Mouse (Mus musculus): ENCODE measurements at regions not wholly inside any gene's neighbourhood (a gene's known extent, or its start where the extent isn't known, plus 50 kb on each side); places are given as distances from the start of the nearest gene placed in this dataset.
A peak's percentile ranks its signal among the peaks of the same experiment; 100 is the strongest.

DNA sequence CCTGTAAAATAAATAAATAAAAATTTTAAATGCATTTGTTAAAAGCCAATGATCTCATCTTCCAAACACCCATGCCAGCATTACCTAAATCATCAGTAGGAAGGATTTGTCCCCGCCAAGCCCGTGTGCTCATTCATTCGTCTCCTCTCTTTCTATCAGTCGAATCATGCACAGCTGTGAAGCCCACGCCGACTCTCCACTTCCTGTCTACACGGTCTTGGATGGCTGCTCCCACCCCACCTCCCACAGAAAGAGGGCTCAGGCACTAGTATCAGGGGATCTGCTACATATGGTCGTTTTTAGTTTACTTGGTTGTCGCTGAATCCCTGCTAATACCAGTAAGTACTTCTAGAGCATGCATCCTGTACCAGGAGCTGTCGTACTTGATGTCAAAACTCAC, 163.2 kb upstream of the Npvf start:
- Histone ChIP-seq H3K4me1 (ENCODE audit: control insufficient read depth, insufficient read depth, low read length) (peaks cover 2% of the 10 kb centered on the region; the same call in 1 of the 2 replicates), H3K27me3 (ENCODE audit: control insufficient read depth, insufficient read depth, low read length) (no peaks in the 10 kb centered on the region)
- no peak for ATAC-seq (replicated peaks; ENCODE audit: insufficient number of reproducible peaks, low FRiP score, low TSS enrichment, low read depth)

DNA sequence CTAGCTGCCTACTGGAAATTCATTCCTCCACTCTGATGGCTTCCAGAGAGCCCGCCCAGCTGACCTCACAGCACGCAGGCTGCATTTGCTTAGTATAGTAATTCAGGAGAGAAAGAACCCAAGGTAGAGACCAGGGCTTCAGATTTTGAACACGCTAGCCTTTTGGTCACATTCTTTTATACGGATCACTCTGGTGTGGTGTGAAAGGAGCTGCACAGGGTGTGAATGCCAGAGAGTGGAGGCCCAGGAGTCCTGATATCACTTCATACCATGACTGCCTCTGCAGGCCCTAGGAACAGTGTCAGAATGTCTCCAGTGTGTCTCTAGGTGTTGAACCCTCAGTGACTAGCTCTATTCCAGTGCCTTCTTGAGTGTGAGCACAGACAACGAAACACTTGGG, 164.2 kb upstream of the Npvf start:
- H3K9me3 ChIP-seq (replicated peaks; ENCODE audit: control insufficient read depth, low read length) = no peaks in the 10 kb centered on the region
- DNase-seq (ENCODE audit: low spot score) = no peak
- H3K27ac ChIP-seq (replicated peaks; ENCODE audit: low read depth, low read length) = no peak overlapping the region
- no peaks in the 10 kb centered on the region for H3K36me3 ChIP-seq (replicated peaks; ENCODE audit: control insufficient read depth, insufficient read depth, low read depth, low read length)
- H3K27me3 ChIP-seq (ENCODE audit: control insufficient read depth, insufficient read depth, low read length) = no peaks in the 10 kb centered on the region
- H3K4me2 ChIP-seq (ENCODE audit: low read depth, low read length) = no peak overlapping the region
- no peak for ATAC-seq (replicated peaks; ENCODE audit: insufficient number of reproducible peaks, low FRiP score, low TSS enrichment, low read depth)
- H3K4me1 ChIP-seq (ENCODE audit: control insufficient read depth, insufficient read depth, low read length) = peaks cover 2% of the 10 kb centered on the region; the same call in 1 of the 2 replicates
- 88% methylated on average over 5 of the region's 5 CpGs for WGBS
- no peak overlapping the region for H3K4me3 ChIP-seq (ENCODE audit: low read depth, low read length)
- no peak overlapping the region for H3K9ac ChIP-seq (replicated peaks; ENCODE audit: low read length)

More for the DNA sequence above, 163.2 kb upstream of the Npvf start:
- H3K4me2 ChIP-seq (ENCODE audit: low read depth, low read length) = no peak overlapping the region
- no peaks in the 10 kb centered on the region for H3K9me3 ChIP-seq (replicated peaks; ENCODE audit: control insufficient read depth, low read length)
- no peak overlapping the region for H3K9ac ChIP-seq (replicated peaks; ENCODE audit: low read length)
- H3K36me3 ChIP-seq (replicated peaks; ENCODE audit: control insufficient read depth, insufficient read depth, low read depth, low read length) = no peaks in the 10 kb centered on the region
- H3K27ac ChIP-seq (replicated peaks; ENCODE audit: low read depth, low read length) = no peak overlapping the region
- no peak overlapping the region for H3K4me3 ChIP-seq (ENCODE audit: low read depth, low read length)
- DNase-seq (ENCODE audit: low spot score) = no peak
- 81% methylated on average over 10 of the region's 10 CpGs for WGBS

DNA sequence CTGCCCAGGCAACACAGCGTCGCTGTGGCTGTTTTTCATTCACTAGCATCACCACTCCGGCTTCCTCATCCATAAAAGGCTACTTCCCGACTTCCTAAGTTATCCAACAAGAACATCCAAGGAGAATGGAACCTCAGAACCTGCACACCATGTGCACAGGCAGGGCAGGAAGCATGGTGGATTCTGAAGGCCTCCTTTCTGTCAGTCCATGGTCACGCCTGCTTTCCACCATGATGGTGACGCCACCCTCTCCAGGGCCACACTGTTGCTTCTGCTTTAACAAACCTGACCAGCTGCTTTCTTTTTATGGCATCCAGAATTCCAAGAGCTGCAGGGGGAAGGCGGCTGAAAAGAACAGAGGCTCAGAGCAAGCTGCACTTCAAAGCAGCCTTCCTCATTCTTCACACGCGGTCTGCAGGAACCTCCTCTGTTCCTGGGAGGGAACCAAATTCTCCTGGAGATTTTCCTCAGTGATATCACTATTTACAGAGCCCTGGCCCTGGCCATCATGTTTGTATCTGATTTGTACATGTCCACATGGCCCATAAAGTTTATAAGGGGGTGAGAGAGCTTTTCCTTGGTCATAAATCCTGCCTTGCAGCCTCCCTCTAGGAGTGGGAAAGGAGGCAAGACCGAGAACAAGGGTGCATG, 164.8 kb upstream of the Npvf start:
- peaks cover 2% of the 10 kb centered on the region; the same call in 1 of the 2 replicates for H3K4me1 ChIP-seq (ENCODE audit: control insufficient read depth, insufficient read depth, low read length)
- DNase-seq (ENCODE audit: low spot score) = no peak
- H3K9ac ChIP-seq (replicated peaks; ENCODE audit: low read length) = no peak overlapping the region
- H3K27me3 ChIP-seq (ENCODE audit: control insufficient read depth, insufficient read depth, low read length) = no peaks in the 10 kb centered on the region
- H3K36me3 ChIP-seq (replicated peaks; ENCODE audit: control insufficient read depth, insufficient read depth, low read depth, low read length) = no peaks in the 10 kb centered on the region
- H3K4me2 ChIP-seq (ENCODE audit: low read depth, low read length) = no peak overlapping the region
- no peaks in the 10 kb centered on the region for H3K9me3 ChIP-seq (replicated peaks; ENCODE audit: control insufficient read depth, low read length)
- no peak for ATAC-seq (replicated peaks; ENCODE audit: insufficient number of reproducible peaks, low FRiP score, low TSS enrichment, low read depth)
- no peak overlapping the region for H3K27ac ChIP-seq (replicated peaks; ENCODE audit: low read depth, low read length)
- 69% methylated on average over 10 of the region's 10 CpGs for WGBS
- no peak overlapping the region for H3K4me3 ChIP-seq (ENCODE audit: low read depth, low read length)

DNA sequence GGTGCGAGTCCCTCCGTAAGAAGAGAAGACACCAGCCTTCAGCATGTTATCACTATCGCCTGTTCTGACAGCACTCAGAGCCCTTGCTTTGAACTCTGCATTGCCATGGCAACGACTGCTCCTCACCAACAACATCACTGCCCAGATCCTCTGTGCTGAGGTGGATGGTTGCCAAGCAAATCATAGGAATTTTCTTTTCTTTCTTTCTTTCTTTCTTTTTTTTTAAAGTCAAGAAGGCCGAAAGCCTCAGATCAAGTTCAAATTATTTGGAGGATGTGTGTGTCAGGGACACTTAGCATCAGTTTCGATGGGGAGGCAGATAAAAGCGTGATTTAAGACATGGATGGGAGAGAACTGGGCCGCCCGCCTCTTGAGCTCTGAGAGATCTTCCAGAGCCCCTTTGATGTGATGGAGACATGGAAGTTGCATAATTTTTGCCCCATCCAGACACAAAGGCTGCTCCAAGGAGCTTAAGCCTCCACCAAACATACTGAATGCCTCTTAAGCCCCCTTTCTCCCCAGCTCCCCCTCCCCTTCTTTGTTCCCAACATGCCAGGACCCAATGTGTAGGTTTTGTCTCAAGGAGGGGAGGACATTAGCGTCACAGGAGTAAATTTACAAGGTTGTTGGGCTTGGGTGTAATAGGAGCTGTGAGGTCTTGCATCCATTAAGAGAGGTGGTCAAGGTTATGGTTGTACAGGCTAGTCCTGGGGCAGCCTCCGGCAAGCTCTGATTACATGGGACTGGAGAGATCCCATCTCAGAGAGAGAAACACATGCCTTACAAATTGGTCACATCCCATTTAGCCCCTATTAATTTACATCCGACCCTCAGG, 167.4 kb upstream of the Npvf start:
- H3K9me3 ChIP-seq (replicated peaks; ENCODE audit: control insufficient read depth, low read length) = no peaks in the 10 kb centered on the region
- H3K27me3 ChIP-seq (ENCODE audit: control insufficient read depth, insufficient read depth, low read length) = no peaks in the 10 kb centered on the region
- peak; percentile 90 for ATAC-seq (replicated peaks; ENCODE audit: insufficient number of reproducible peaks, low FRiP score, low TSS enrichment, low read depth)
- peak; percentile 80 for DNase-seq (ENCODE audit: low spot score)
- H3K9ac ChIP-seq (replicated peaks; ENCODE audit: low read length) = no peak overlapping the region; the same call in 1 of the 2 replicates
- H3K4me2 ChIP-seq (ENCODE audit: low read depth, low read length) = no peak overlapping the region
- no peaks in the 10 kb centered on the region for H3K36me3 ChIP-seq (replicated peaks; ENCODE audit: control insufficient read depth, insufficient read depth, low read depth, low read length)
- peaks cover 2% of the 10 kb centered on the region; the same call in 1 of the 2 replicates for H3K4me1 ChIP-seq (ENCODE audit: control insufficient read depth, insufficient read depth, low read length)
- peak overlapping the region; percentile 73 for H3K27ac ChIP-seq (replicated peaks; ENCODE audit: low read depth, low read length)
- 38% methylated on average over 12 of the region's 12 CpGs for WGBS
- H3K4me3 ChIP-seq (ENCODE audit: low read depth, low read length) = no peak overlapping the region

DNA sequence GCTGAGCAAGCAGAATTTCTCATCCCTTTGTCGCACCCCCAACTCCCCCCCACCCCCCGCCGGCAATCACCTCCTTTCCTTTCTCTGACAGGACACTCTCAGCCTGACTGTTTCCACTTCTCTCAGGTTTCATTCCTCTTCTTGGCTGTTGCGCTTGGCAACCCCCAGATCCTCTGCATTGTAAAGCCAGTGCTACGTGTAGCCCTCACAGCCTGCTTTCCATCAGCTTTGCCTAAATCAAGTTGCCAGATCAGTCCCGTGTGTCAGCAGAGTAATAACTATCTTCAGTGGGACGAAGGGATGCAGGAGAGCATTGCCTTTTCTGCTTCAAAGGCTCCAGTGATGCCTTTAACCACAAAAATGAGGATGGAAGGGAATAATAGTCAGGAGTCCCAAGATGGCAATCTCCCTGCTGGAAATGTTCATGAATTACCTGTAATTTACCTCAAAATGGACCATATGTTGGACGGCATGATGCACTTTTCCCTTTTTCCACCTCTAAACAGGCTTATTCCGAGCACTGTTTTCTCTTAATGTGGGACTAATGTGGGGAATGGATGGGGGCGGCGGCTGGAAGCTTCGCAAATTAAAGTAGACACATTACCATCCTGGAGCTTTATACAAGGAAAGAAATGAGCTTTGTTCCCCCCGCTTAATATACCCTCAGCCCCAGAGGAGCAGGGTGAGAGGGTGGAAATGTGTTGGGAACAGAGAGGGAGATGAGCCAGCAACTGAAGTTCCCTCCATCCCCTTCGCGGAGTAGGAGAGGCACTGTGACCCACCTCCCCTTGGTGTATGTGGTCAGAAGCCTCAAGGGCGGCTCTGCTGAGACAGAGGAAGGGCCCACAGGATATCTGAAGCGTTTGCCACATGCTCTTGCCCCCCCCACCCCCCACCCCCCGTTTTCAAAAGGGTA, 168.3 kb upstream of the Npvf start:
- Histone ChIP-seq H3K4me2 (ENCODE audit: low read depth, low read length) (no peak overlapping the region), H3K4me1 (ENCODE audit: control insufficient read depth, insufficient read depth, low read length) (peaks cover 2% of the 10 kb centered on the region; the same call in 1 of the 2 replicates), H3K27ac (replicated peaks; ENCODE audit: low read depth, low read length) (peak overlapping the region; percentile 73), H3K27me3 (ENCODE audit: control insufficient read depth, insufficient read depth, low read length) (no peaks in the 10 kb centered on the region), H3K9me3 (replicated peaks; ENCODE audit: control insufficient read depth, low read length) (no peaks in the 10 kb centered on the region), H3K36me3 (replicated peaks; ENCODE audit: control insufficient read depth, insufficient read depth, low read depth, low read length) (no peaks in the 10 kb centered on the region), H3K9ac (replicated peaks; ENCODE audit: low read length) (peak overlapping the region; percentile 1), H3K4me3 (ENCODE audit: low read depth, low read length) (no peak overlapping the region)
- WGBS = 23% methylated on average over 18 of the region's 18 CpGs
- ATAC-seq (replicated peaks; ENCODE audit: insufficient number of reproducible peaks, low FRiP score, low TSS enrichment, low read depth) (peak; percentile 66), DNase-seq (ENCODE audit: low spot score) (peak; percentile 79)

DNA sequence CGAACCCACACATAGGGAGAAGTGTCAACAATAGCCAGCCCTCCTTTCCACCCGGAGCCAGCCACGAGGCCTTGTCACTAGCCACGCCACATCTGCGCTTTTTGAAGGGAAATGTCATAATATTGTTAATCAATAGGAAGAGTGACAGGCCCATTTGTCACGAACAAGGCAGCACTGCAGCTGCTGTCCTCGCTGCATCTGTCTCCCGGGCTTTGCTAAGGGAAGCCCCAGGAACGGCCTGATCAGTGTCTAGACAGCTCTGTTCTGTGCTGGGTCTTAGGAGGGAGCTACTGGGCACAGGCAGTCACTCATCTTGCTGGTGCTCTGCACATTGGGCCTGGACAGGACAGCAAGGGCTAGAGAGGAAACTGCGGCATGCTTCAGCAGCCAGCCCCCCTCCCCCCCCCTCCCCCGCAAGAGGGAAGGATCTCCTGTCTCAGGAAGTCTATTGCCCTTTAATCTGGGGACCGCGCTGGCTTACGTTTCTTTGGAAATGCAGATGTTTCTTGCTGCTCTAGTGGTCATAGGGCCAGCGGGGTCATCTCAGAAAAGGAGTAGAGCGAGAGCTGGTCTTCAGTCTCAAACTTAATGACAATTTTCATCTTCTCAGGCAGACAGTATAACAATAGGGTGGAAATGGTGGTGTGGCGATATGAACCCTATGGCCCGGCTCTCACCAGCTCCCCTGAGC, 169.1 kb upstream of the Npvf start:
- H3K27ac ChIP-seq (replicated peaks; ENCODE audit: low read depth, low read length) = peak overlapping the region; percentile 73
- peaks cover 2% of the 10 kb centered on the region; the same call in 1 of the 2 replicates for H3K4me1 ChIP-seq (ENCODE audit: control insufficient read depth, insufficient read depth, low read length)
- H3K9me3 ChIP-seq (replicated peaks; ENCODE audit: control insufficient read depth, low read length) = no peaks in the 10 kb centered on the region
- 14% methylated on average over 18 of the region's 18 CpGs for WGBS
- H3K4me3 ChIP-seq (ENCODE audit: low read depth, low read length) = no peak overlapping the region
- no peaks in the 10 kb centered on the region for H3K27me3 ChIP-seq (ENCODE audit: control insufficient read depth, insufficient read depth, low read length)
- H3K9ac ChIP-seq (replicated peaks; ENCODE audit: low read length) = peak overlapping the region; percentile 1
- DNase-seq (ENCODE audit: low spot score) (no peak), ATAC-seq (replicated peaks; ENCODE audit: insufficient number of reproducible peaks, low FRiP score, low TSS enrichment, low read depth) (peak; percentile 60)
- no peak overlapping the region for H3K4me2 ChIP-seq (ENCODE audit: low read depth, low read length)
- H3K36me3 ChIP-seq (replicated peaks; ENCODE audit: control insufficient read depth, insufficient read depth, low read depth, low read length) = no peaks in the 10 kb centered on the region

DNA sequence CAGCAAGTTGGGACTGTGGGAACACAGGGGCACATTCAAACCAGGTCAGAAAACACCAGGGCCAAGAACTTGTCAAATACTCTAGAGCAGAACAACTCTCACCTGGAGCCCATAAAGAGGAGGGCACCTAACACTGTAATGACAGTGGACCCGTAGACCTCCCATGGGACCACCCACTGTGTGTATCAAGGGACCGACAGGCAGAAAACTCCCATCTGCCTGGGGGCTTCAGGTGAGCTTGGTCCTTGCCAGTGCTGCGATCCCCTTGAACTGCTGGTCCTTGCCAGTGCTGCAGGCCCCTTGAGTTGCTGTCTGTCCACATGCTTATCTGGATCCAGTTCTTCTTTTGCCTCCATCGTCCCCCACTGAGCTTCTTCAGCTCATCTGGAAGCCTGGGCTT, 170.2 kb upstream of the Npvf start:
- Histone ChIP-seq H3K9me3 (replicated peaks; ENCODE audit: control insufficient read depth, low read length) (no peaks in the 10 kb centered on the region), H3K36me3 (replicated peaks; ENCODE audit: control insufficient read depth, insufficient read depth, low read depth, low read length) (no peaks in the 10 kb centered on the region), H3K4me1 (ENCODE audit: control insufficient read depth, insufficient read depth, low read length) (peaks cover 2% of the 10 kb centered on the region; the same call in 1 of the 2 replicates), H3K4me3 (ENCODE audit: low read depth, low read length) (no peak overlapping the region), H3K9ac (replicated peaks; ENCODE audit: low read length) (no peak overlapping the region), H3K27ac (replicated peaks; ENCODE audit: low read depth, low read length) (no peak overlapping the region), H3K4me2 (ENCODE audit: low read depth, low read length) (no peak overlapping the region), H3K27me3 (ENCODE audit: control insufficient read depth, insufficient read depth, low read length) (no peaks in the 10 kb centered on the region)
- ATAC-seq (replicated peaks; ENCODE audit: insufficient number of reproducible peaks, low FRiP score, low TSS enrichment, low read depth) = no peak
- WGBS = 70% methylated on average over 4 of the region's 4 CpGs
- DNase-seq (ENCODE audit: low spot score) = no peak

All from embryonic facial prominence, embryonic 11.5 days (tissue).